Mouse (Mus musculus) liver, embryonic 16.5 days (tissue): ENCODE results near the gene Tmem223. TPM values are rescaled to one million over a fixed set of nuclear protein-coding genes. Genes with fewer than 3 reads are reported as not detected.

Experiments
- ATAC-seq: fragments of 200-750 bp; cut with Nextera tagmentation; 2 replicates; pipeline ENCODE4 v1.8.0; 2017; ENCODE audit warnings: low read depth, mild to moderate bottlenecking, moderate number of reproducible peaks, moderate library complexity
- H3K27ac ChIP-seq: fragments of 300-500 bp; sonication (generic); 2 replicates; pipeline ENCODE4 v1.5.1; 2014; ENCODE audit warnings: mild to moderate bottlenecking, low read length
- H3K27me3 ChIP-seq: fragments of 300-500 bp; sonication (generic); 2 replicates; pipeline ENCODE4 v1.6.1; 2014; ENCODE audit warnings: low read depth, low read length, mixed read lengths; ENCODE audit not compliant: control insufficient read depth, insufficient read depth
- H3K36me3 ChIP-seq: fragments of 300-500 bp; sonication (generic); 2 replicates; pipeline ENCODE4 v1.6.1; 2014; ENCODE audit warnings: mild to moderate bottlenecking; ENCODE audit not compliant: control insufficient read depth, insufficient read depth
- H3K4me1 ChIP-seq: fragments of 300-500 bp; sonication (generic); 2 replicates; pipeline ENCODE4 v1.6.1; 2014; ENCODE audit warnings: low read depth, low read length, mixed read lengths; ENCODE audit not compliant: control insufficient read depth
- H3K4me2 ChIP-seq: fragments of 300-500 bp; sonication (generic); 2 replicates; pipeline ENCODE4 v1.6.1; 2014; ENCODE audit warnings: low read depth, low read length, mixed read lengths
- H3K4me3 ChIP-seq: fragments of 300-500 bp; sonication (generic); 2 replicates; pipeline ENCODE4 v1.5.1; 2014; ENCODE audit warnings: low read depth, mild to moderate bottlenecking, low read length
- H3K9ac ChIP-seq: fragments of 300-500 bp; sonication (generic); 2 replicates; pipeline ENCODE4 v1.6.1; 2014; ENCODE audit warnings: low read depth, low read length
- H3K9me3 ChIP-seq: fragments of 300-500 bp; sonication (generic); replicated peaks from 2 replicates; pipeline ENCODE4 v1.6.1; 2016; ENCODE audit warnings: low read length; ENCODE audit not compliant: control insufficient read depth
- WGBS: fragments of 180-500 bp; shearing (Covaris S2); extraction: QIAGEN DNeasy Blood & Tissue Kit; methylation state at CpG from one replicate; pipeline ENCODE4 v1.1.7; 2014; ENCODE audit not compliant: insufficient replicate concordance; 5-methylcytosine and 5-hydroxymethylcytosine counted together
- polyA plus RNA-seq: library from polyadenylated mRNA; unstranded; fragments of >200 nt; fragmentation: Nextera tagmentation; extraction: Ambion mirVana; gene quantifications from 2 replicates; pipeline ENCODE4 v1.2.1, GENCODE M21; 2015

Gene Tmem223
- polyA plus RNA-seq = 48.1 and 50.9 TPM in 2 replicates

DNA sequence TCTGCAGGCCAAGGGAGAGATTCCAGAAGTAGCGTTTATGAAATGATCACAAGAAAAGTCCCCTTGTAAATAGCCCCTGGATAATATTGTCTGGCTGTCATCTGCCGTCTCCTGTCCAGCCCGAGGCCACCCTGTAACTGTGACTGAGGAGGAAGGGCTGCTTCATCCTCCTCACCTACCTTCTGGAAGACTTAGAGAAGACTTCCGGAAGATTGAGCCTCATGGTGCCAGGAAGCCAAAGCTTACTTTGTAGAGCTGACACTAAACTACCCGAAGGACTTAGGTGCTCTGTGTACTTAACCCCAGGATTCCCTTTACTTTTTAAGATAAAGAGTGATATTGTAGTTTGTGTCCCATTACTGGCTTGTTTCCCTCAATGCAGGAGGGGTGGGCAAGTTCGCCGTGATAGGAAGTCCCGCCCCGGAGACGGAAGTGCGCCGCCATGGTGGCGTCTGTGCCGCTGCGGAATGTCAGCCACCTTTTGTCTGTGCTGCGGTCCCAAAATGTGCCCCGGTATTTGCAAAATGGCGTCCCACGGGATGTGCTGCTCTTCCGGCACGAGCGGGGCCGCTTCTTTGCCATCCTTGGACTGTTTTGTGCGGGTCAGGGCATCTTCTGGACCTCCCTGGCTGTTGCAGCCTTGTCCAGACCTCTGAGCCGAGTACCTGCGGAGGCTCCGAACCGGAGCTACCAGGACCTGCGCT is at the start of gene Tmem223:
TSS of gene Tmem223 (plus strand) at position 430 of the 704 bp plus-strand sequence.
- Histone ChIP-seq H3K4me3 (peak within 1 kb of the TSS; percentile 84), H3K27me3 (no peaks in the 10 kb centered on the region), H3K36me3 (peaks cover 43% of the 10 kb centered on the region), H3K9me3 (no peaks in the 10 kb centered on the region), H3K27ac (peak within 1 kb of the TSS; percentile 87), H3K4me1 (peaks cover 32% of the 10 kb centered on the region), H3K4me2 (peak within 1 kb of the TSS; percentile 76), H3K9ac (peak within 1 kb of the TSS; percentile 90)
- WGBS = 14% methylated on average over 29 of the region's 29 CpGs
- no peak for ATAC-seq

DNA sequence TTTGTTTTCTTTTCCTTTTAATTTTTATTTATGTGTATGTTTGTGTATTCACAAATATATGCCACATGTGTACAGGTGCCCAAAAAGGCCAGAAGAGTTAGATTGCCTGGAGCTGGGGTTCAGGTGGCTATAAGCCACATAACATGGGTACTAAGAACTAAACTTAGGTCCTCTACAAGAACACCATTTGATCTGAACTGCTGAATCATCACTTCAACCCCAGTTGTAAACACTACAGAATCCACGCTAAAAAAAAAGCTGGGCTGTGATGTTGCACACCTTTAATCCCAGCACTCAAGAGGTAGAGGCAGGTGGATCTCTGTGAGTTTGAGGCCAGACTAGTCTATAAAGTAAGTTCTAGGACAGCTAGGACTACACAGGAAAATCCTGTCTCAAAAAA is 49.4 kb upstream of the Tmem223 start:
- ATAC-seq = no peak
- Histone ChIP-seq H3K4me1 (peaks cover 51% of the 10 kb centered on the region), H3K4me2 (peak overlapping the region; percentile 84), H3K27ac (peak overlapping the region; percentile 100), H3K9ac (peak overlapping the region; percentile 95), H3K9me3 (no peaks in the 10 kb centered on the region), H3K27me3 (no peaks in the 10 kb centered on the region), H3K36me3 (peaks cover 22% of the 10 kb centered on the region), H3K4me3 (peak overlapping the region; percentile 70)
- 43% methylated on average over 1 of the region's 1 CpGs for WGBS

DNA sequence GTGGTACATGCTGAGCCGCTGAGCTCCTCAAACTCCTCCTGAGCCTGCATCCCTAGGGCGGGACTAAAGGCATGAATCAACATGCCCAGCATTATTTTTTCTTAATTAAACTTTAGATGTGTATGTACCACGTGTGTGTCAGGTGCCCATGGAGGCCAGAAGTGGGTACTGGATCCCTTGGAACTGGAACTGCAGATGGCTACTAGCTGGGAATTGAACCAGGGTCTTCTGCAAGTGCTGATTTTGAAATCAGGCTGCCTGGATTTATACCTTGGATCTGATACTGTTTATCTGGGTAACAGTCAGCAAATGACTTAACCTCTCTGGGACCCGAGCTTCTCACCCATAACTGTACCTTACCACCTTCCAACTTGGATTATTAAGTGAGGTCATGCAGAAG is 48.8 kb upstream of the Tmem223 start:
- WGBS = 35% methylated on average over 4 of the region's 4 CpGs
- ATAC-seq = no peak
- Histone ChIP-seq H3K27ac (peak overlapping the region; percentile 100), H3K9me3 (no peaks in the 10 kb centered on the region), H3K9ac (peak overlapping the region; percentile 95), H3K27me3 (no peaks in the 10 kb centered on the region), H3K36me3 (peaks cover 28% of the 10 kb centered on the region), H3K4me2 (peak overlapping the region; percentile 84), H3K4me3 (peak overlapping the region; percentile 70), H3K4me1 (peaks cover 45% of the 10 kb centered on the region)

DNA sequence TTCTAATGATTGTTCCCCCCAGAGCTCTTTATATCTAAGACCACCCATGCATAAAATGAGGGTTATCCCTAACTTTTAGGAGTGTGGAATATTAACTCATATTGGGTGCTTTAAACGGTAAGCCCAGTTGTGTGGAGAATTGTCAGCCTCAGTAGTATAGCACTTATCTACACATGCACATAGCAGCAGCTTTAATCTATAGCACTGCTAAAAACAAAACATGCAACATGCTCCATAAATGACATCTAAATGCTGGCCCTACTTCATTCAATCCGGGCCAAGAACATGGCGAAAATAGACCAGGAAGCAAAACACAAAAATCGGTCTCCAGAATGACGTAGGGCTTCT is 48.3 kb upstream of the Tmem223 start:
- 0% methylated on average over 5 of the region's 5 CpGs for WGBS
- ATAC-seq = 0 out of 2 replicates have a peak, but pooled peaks have one; percentile 2
- peak overlapping the region; percentile 84 for H3K4me2 ChIP-seq
- peak overlapping the region; percentile 100 for H3K27ac ChIP-seq
- H3K27me3 ChIP-seq = no peaks in the 10 kb centered on the region
- no peaks in the 10 kb centered on the region for H3K9me3 ChIP-seq
- peak overlapping the region; percentile 70 for H3K4me3 ChIP-seq
- H3K4me1 ChIP-seq = peaks cover 40% of the 10 kb centered on the region
- peak overlapping the region; percentile 95 for H3K9ac ChIP-seq
- H3K36me3 ChIP-seq = peaks cover 30% of the 10 kb centered on the region

DNA sequence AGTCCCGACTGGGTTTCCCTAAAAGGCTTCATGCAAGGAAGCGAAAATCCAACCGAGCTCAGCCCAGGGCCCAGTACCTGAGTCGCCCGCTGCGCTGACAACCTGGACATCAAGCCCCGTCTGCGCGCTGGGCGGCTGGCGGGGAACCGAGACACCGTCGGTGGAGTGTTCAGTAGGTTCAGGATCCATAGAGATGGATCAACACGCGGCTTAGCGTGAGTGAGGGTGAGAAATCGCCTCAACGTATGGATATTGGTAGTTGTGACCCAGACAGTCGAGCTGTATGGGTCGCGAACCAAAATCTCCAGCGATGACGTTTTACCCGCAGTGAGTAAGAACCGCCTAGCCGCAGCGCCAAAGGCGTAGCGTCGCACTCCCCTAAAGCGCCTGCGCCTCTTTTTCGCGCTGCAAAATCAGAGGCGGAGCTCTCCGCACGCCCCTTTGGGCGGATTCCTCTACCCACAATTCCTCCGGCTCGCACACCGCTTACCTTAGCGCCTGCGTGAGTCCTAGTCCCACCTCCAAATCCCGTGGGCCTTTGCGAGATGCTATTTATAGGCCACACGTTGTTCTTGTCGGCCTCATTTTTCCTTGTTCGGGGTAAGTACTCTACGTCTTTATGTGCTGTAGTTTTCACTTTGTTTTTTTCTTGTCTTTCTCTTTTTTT is 47.8 kb upstream of the Tmem223 start, which contains the start of gene Slc3a2:
TSS of gene Slc3a2 (minus strand) at position 463 of the 667 bp plus-strand sequence.
- Histone ChIP-seq H3K9me3 (no peaks in the 10 kb centered on the region), H3K4me1 (peaks cover 35% of the 10 kb centered on the region), H3K27me3 (no peaks in the 10 kb centered on the region), H3K36me3 (peaks cover 30% of the 10 kb centered on the region), H3K4me3 (peak within 1 kb of the TSS; percentile 70), H3K9ac (peak within 1 kb of the TSS; percentile 95), H3K4me2 (peak within 1 kb of the TSS; percentile 86), H3K27ac (peak within 1 kb of the TSS; percentile 100)
- ATAC-seq = peak; percentile 95
- WGBS = under 1% methylated on average over 50 of the region's 50 CpGs

DNA sequence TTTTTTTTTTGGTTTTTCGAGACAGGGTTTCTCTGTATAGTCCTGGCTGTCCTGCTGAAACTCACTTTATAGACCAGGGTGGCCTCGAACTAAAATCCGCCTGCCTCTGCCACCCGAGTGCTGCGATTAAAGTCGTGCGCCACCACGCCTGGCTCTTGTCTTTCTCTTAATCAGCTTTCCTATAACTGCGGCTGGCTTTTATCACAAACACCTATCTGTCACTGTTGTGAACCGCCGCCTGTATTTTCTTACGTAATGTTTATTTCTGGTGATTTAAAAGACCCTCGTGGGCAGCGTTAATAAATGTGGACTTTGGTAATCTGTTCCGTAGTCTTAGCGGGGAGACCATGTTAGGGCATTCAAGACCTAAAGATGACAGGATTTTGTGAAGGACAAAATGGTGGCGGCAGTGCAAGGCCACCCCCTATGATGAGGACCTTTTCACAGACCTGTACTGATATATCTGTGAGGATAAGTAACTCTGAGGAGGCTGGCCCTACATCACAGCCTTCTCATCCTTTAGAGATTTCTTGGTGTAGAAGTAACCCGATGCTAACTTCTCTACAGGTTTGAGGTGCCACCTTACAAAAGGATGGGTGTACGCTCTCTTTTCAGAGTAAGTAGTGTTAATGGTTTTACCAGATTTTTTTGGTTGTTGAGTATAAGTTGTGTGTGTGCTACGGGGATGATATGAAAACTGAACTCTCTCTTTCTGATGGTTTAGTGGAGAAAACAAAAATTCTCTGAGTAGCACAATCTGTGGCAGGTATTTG is 47.0 kb upstream of the Tmem223 start:
- under 1% methylated on average over 20 of the region's 20 CpGs for WGBS
- peaks cover 31% of the 10 kb centered on the region for H3K4me1 ChIP-seq

DNA sequence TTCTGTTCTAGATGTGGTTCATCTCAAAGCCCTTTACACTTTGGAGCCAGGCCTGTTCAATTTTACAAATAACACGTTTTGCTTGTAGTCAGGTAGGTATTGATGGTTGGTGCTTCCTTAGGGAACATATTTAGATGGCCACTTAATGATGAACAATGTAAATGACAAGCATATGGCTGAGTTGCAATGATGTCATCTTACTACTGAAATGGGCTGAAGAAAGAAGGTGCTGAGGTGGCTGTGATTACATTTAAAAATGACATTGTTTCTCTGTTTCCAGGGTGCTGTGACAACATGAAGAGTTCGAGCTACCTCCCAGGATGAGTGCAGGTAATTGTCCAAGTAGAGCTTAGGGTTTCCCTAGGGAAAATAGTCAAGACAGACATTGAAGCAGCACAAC is 46.4 kb upstream of the Tmem223 start:
- Histone ChIP-seq H3K9me3 (no peaks in the 10 kb centered on the region), H3K27ac (peak overlapping the region; percentile 100), H3K4me2 (peak overlapping the region; percentile 86), H3K4me3 (peak overlapping the region; percentile 70), H3K9ac (peak overlapping the region; percentile 72), H3K4me1 (peaks cover 30% of the 10 kb centered on the region), H3K36me3 (peaks cover 30% of the 10 kb centered on the region), H3K27me3 (no peaks in the 10 kb centered on the region)
- 1% methylated on average over 2 of the region's 2 CpGs for WGBS
- no peak for ATAC-seq

More for the DNA sequence above, 47.0 kb upstream of the Tmem223 start:
- H3K4me3 ChIP-seq = peak overlapping the region; percentile 70
- no peaks in the 10 kb centered on the region for H3K9me3 ChIP-seq
- no peak for ATAC-seq
- H3K27ac ChIP-seq = peak overlapping the region; percentile 100
- H3K9ac ChIP-seq = peak overlapping the region; percentile 72
- peak overlapping the region; percentile 86 for H3K4me2 ChIP-seq
- peaks cover 30% of the 10 kb centered on the region for H3K36me3 ChIP-seq
- H3K27me3 ChIP-seq = no peaks in the 10 kb centered on the region

DNA sequence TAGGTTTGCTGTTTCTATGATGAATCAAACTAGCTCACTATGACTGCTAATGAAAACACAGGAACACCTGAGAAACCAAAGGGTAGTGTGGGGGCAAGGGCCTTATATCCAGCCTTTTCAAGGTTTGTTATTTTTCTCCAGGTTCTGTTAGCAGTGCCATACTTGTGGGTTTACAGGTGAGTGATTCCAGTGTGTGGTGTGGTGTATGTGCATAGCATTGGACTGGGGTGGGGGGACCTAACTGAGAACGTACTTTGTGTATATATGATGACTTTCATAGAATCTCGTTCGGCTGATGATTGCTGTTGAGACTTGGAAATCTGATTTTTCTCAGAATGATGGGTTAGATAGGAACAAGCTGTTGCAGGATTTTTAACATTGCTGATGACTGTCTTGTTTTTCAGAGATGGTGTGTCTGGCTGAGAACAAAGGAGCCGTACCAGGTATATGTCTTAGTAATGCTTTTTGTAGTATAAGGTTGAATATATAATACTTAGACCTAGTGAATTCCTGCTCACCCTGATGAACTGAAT is 45.6 kb upstream of the Tmem223 start:
- ATAC-seq = no peak
- Histone ChIP-seq H3K9me3 (no peaks in the 10 kb centered on the region), H3K9ac (peak overlapping the region; percentile 72), H3K27ac (peak overlapping the region; percentile 100), H3K4me3 (peak overlapping the region; percentile 70), H3K27me3 (no peaks in the 10 kb centered on the region), H3K36me3 (peaks cover 30% of the 10 kb centered on the region), H3K4me1 (peaks cover 30% of the 10 kb centered on the region), H3K4me2 (peak overlapping the region; percentile 86)
- 29% methylated on average over 4 of the region's 4 CpGs for WGBS
